Comparison of ENCODE assay signal across 8 mouse cellular contexts in the genomic region with DNA sequence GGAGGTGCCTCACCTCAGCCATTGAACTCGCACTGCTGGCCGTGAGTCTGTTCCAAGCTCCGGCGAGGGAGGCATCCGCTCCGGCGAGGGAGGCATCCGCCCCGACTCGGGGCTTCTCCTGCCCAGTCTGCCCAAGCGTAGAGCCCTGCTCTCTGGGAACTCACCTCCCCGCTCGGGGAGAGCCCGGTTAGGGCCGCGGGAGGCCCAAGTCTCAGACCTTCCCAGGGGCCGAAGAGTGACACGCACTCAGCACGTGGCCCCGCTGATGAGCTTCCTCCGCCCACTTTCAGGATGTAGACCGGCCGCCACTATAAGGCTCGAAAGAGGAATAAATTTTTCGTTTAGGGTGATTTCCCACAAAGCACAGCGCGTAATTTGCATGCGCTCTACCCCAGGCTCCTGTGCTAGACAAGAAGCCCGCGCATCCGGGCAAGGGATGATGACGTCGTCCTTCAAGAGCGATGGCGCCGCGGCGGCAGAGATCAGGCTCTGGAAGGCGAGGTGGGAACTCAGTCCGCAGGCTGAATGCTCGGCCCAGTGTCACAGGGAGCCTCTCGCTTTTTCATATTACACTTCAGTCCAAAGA. TPM values are rescaled to one million over a fixed set of nuclear protein-coding genes. Genes with fewer than 3 reads are reported as not detected.
DNase-seq lines count a peak whose midpoint lies in the region; ATAC-seq lines count a peak whose summit lies in the region.

TSS of gene Ccnb1ip1 (minus strand) at position 246 of the 586 bp plus-strand sequence.
TSS of gene Parp2 (plus strand) at position 355 of the 586 bp plus-strand sequence.

- H3K36me3 ChIP-seq in heart, embryonic 13.5 days: peaks cover 29% of the 10 kb centered on the region
- H3K36me3 ChIP-seq in liver, embryonic 12.5 days: peaks cover 27% of the 10 kb centered on the region
- H3K36me3 ChIP-seq in stomach, embryonic 15.5 days: peaks cover 6% of the 10 kb centered on the region; the same call in 1 of the 2 replicates

- peak; percentile 97 for DNase-seq in CD4-positive, CD25-positive, alpha-beta regulatory T cell, adult 2 months (ENCODE audit: low read depth, low spot score)
- peak; percentile 82 for DNase-seq in fat pad, adult 2 months (ENCODE audit: extremely low read depth, low read depth, low spot score)
- DNase-seq in kidney, postnatal 10 days: peak; percentile 95
- DNase-seq in natural killer cell, adult 2 months (ENCODE audit: low spot score in 2 of 2): peak; percentile 98

- WGBS in heart, embryonic 13.5 days: 0% methylated on average over 42 of the region's 42 CpGs
- under 1% methylated on average over 42 of the region's 42 CpGs for WGBS in liver, embryonic 12.5 days (ENCODE audit: insufficient replicate concordance)
- 0% methylated on average over 42 of the region's 42 CpGs for WGBS in stomach, embryonic 15.5 days

- peak within 1 kb of the TSS; percentile 65 for H3K27ac ChIP-seq in brown adipose tissue, adult 24 weeks (replicated peaks; ENCODE audit: low read depth, low read length)
- H3K27ac ChIP-seq in heart, embryonic 13.5 days (replicated peaks): peak within 1 kb of the TSS; percentile 89
- peak within 1 kb of the TSS; percentile 91 for H3K27ac ChIP-seq in liver, embryonic 12.5 days
- peak within 1 kb of the TSS; percentile 80 for H3K27ac ChIP-seq in stomach, embryonic 15.5 days

- no peaks in the 10 kb centered on the region for H3K27me3 ChIP-seq in heart, embryonic 13.5 days (replicated peaks)
- no peaks in the 10 kb centered on the region for H3K27me3 ChIP-seq in liver, embryonic 12.5 days (replicated peaks)
- H3K27me3 ChIP-seq in stomach, embryonic 15.5 days (replicated peaks): no peaks in the 10 kb centered on the region

- no peaks in the 10 kb centered on the region for H3K4me1 ChIP-seq in brown adipose tissue, adult 24 weeks (ENCODE audit: control insufficient read depth, insufficient read depth, insufficient read length, low read length)
- peaks cover 11% of the 10 kb centered on the region for H3K4me1 ChIP-seq in heart, embryonic 13.5 days
- H3K4me1 ChIP-seq in liver, embryonic 12.5 days: peaks cover 31% of the 10 kb centered on the region
- peaks cover 4% of the 10 kb centered on the region; the same call in 1 of the 2 replicates for H3K4me1 ChIP-seq in stomach, embryonic 15.5 days

- H3K9ac ChIP-seq in heart, embryonic 13.5 days: peak within 1 kb of the TSS; percentile 89
- peak within 1 kb of the TSS; percentile 85 for H3K9ac ChIP-seq in liver, embryonic 12.5 days
- peak within 1 kb of the TSS; percentile 65 for H3K9ac ChIP-seq in stomach, embryonic 15.5 days

- H3K9me3 ChIP-seq in heart, embryonic 13.5 days: no peaks in the 10 kb centered on the region
- H3K9me3 ChIP-seq in liver, embryonic 12.5 days (replicated peaks): no peaks in the 10 kb centered on the region
- H3K9me3 ChIP-seq in stomach, embryonic 15.5 days: no peaks in the 10 kb centered on the region

- H3K4me3 ChIP-seq in brown adipose tissue, adult 24 weeks (ENCODE audit: insufficient read depth, low read depth, low read length): peak within 1 kb of the TSS; percentile 74
- H3K4me3 ChIP-seq in heart, embryonic 13.5 days: peak within 1 kb of the TSS; percentile 71
- peak within 1 kb of the TSS; percentile 70 for H3K4me3 ChIP-seq in liver, embryonic 12.5 days
- peak within 1 kb of the TSS; percentile 56 for H3K4me3 ChIP-seq in stomach, embryonic 15.5 days (replicated peaks)

- ATAC-seq in heart, embryonic 13.5 days (ENCODE audit: extremely low read depth, insufficient number of reproducible peaks, low FRiP score, low TSS enrichment): peak; percentile 95
- peak; percentile 99 for ATAC-seq in liver, embryonic 12.5 days
- peak; percentile 100 for ATAC-seq in stomach, embryonic 15.5 days (ENCODE audit: insufficient read depth, low FRiP score, low read depth)

- peak within 1 kb of the TSS; percentile 73 for H3K4me2 ChIP-seq in heart, embryonic 13.5 days
- H3K4me2 ChIP-seq in liver, embryonic 12.5 days: peak within 1 kb of the TSS; percentile 73
- H3K4me2 ChIP-seq in stomach, embryonic 15.5 days: peak within 1 kb of the TSS; percentile 57

RNA-seq across cellular contexts. Expression of gene Ccnb1ip1, which starts in this region (rescaled TPM):
- not detected in 2 replicates for polyA plus RNA-seq in brown adipose tissue, adult 24 weeks (2012; ENCODE audit: insufficient read depth, insufficient read length, missing spikeins)
- not detected in 2 replicates for polyA plus RNA-seq in heart, embryonic 13.5 days (2015; fragmentation: Nextera tagmentation; extraction: Ambion mirVana)
- not detected in 2 replicates for polyA plus RNA-seq in liver, embryonic 12.5 days (2016; fragmentation: Nextera tagmentation; extraction: Ambion mirVana)
- not detected in 2 replicates for polyA plus RNA-seq in stomach, embryonic 15.5 days (2015; fragmentation: Nextera tagmentation; extraction: Ambion mirVana)

RNA-seq across cellular contexts. Expression of gene Parp2, which starts in this region (rescaled TPM):
- 12.6 and 13.2 TPM in 2 replicates for polyA plus RNA-seq in brown adipose tissue, adult 24 weeks (2012; ENCODE audit: insufficient read depth, insufficient read length, missing spikeins)
- polyA plus RNA-seq in heart, embryonic 13.5 days (2015; fragmentation: Nextera tagmentation; extraction: Ambion mirVana): 35.1 and 41.6 TPM in 2 replicates
- 44.8 and 45.8 TPM in 2 replicates for polyA plus RNA-seq in liver, embryonic 12.5 days (2016; fragmentation: Nextera tagmentation; extraction: Ambion mirVana)
- 62.6 and 63.3 TPM in 2 replicates for polyA plus RNA-seq in stomach, embryonic 15.5 days (2015; fragmentation: Nextera tagmentation; extraction: Ambion mirVana)

Comparison
In these comparisons a context has a peak if more than half of its experiments do, and no peak if none do; other contexts are left out.
1. Peak in every context shown above with its lines: DNase-seq, ATAC-seq, H3K4me3 ChIP-seq and H3K27ac ChIP-seq.